Mouse (Mus musculus): Measurements from ENCODE around the gene Il6. TPM values are rescaled to one million over a fixed set of nuclear protein-coding genes. Genes with fewer than 3 reads are reported as not detected.
"Not testable (repeated sequence)": the region's sequence is repeated elsewhere in the genome, so short reads cannot be mapped to it uniquely, and the experiment has no call there.

The Il6 gene
- polyA plus RNA-seq, 1 experiment from 2014 or later, result not detected

DNA sequence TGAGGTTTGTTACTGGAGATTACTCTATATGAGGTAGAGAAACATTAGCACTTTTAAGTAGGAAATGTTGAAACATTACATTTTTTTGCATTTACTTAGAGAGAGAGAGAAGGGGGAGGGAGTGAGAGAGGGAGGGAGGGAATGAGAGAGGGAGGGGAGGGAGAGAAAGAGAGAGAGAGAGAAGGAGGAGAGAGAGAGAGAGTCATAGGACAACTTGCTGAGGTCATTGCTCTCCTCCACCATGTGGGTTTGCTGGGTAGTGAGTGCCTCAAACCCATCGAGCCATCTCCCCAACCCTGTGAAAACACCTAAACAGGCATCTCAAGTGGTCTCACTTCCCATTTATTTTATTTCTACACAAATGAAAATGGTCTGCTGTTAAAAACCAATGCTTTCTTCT is 18.6 kb upstream of the Il6 start:
- Histone ChIP-seq H3K4me2 (ENCODE audit: low read length) (no peak overlapping the region), H3K27me3 (ENCODE audit: insufficient read depth, low read length) (no peaks in the 10 kb centered on the region), H3K4me1 (replicated peaks; ENCODE audit: insufficient read depth, low read length) (no peaks in the 10 kb centered on the region), H3K9me3 (replicated peaks; ENCODE audit: low read length) (no peaks in the 10 kb centered on the region), H3K27ac (no peak overlapping the region), H3K4me3 (replicated peaks; ENCODE audit: low read depth, low read length) (no peak overlapping the region), H3K9ac (ENCODE audit: low read depth, low read length) (no peak overlapping the region), H3K36me3 (ENCODE audit: insufficient read depth, low read length) (no peaks in the 10 kb centered on the region)
- 76% methylated on average over 1 of the region's 1 CpGs for WGBS
- DNase-seq (ENCODE audit: low spot score), result no peak
- no peak for TF ChIP-seq CTCF (IDR thresholded peaks at IDR 0.05; ENCODE audit: low read depth)
- ATAC-seq (replicated peaks; ENCODE audit: low FRiP score, low read depth), result no peak

- H3K9me3 ChIP-seq (replicated peaks; ENCODE audit: low read length), result no peaks in the 10 kb centered on the region
- no peak overlapping the region for H3K4me2 ChIP-seq (ENCODE audit: low read length)
- no peak overlapping the region for H3K4me3 ChIP-seq (replicated peaks; ENCODE audit: low read depth, low read length)
- H3K9ac ChIP-seq (ENCODE audit: low read depth, low read length), result no peak overlapping the region
- no peaks in the 10 kb centered on the region for H3K4me1 ChIP-seq (replicated peaks; ENCODE audit: insufficient read depth, low read length)
- TF ChIP-seq CTCF (IDR thresholded peaks at IDR 0.05; ENCODE audit: low read depth), result no peak
- ATAC-seq (replicated peaks; ENCODE audit: low FRiP score, low read depth) (no peak), DNase-seq (ENCODE audit: low spot score) (no peak)
- no peaks in the 10 kb centered on the region for H3K27me3 ChIP-seq (ENCODE audit: insufficient read depth, low read length)
- WGBS, result 53% methylated on average over 1 of the region's 1 CpGs
- no peak overlapping the region for H3K27ac ChIP-seq
- H3K36me3 ChIP-seq (ENCODE audit: insufficient read depth, low read length), result no peaks in the 10 kb centered on the region
Observed at GRCm38 (mm10) chr5:29997351-29997750, 15.6 kb upstream of the Il6 start.

- Histone ChIP-seq H3K4me2 (ENCODE audit: low read length) (no peak overlapping the region), H3K27me3 (ENCODE audit: insufficient read depth, low read length) (no peaks in the 10 kb centered on the region), H3K27ac (no peak overlapping the region), H3K36me3 (ENCODE audit: insufficient read depth, low read length) (no peaks in the 10 kb centered on the region), H3K4me1 (replicated peaks; ENCODE audit: insufficient read depth, low read length) (no peaks in the 10 kb centered on the region), H3K9me3 (replicated peaks; ENCODE audit: low read length) (no peaks in the 10 kb centered on the region), H3K4me3 (replicated peaks; ENCODE audit: low read depth, low read length) (no peak overlapping the region), H3K9ac (ENCODE audit: low read depth, low read length) (no peak overlapping the region)
- no peak for ATAC-seq (replicated peaks; ENCODE audit: low FRiP score, low read depth)
- peak; percentile 46 for DNase-seq (ENCODE audit: low spot score)
- 55% methylated on average over 3 of the region's 3 CpGs for WGBS
- TF ChIP-seq CTCF (IDR thresholded peaks at IDR 0.05; ENCODE audit: low read depth), result no peak
Observed at GRCm38 (mm10) chr5:30000921-30001320, 12.0 kb upstream of the Il6 start.

GRCm38 (mm10) chr5:30014580-30014979 is 1.7 kb downstream of the Il6 start:
- no peak overlapping the region for H3K9ac ChIP-seq (ENCODE audit: low read depth, low read length)
- DNase-seq (ENCODE audit: low spot score), result peak; percentile 56
- no peak overlapping the region for H3K4me3 ChIP-seq (replicated peaks; ENCODE audit: low read depth, low read length)
- ATAC-seq (replicated peaks; ENCODE audit: low FRiP score, low read depth), result no peak
- no peaks in the 10 kb centered on the region for H3K27me3 ChIP-seq (ENCODE audit: insufficient read depth, low read length)
- WGBS, result 64% methylated on average over 2 of the region's 2 CpGs
- H3K4me2 ChIP-seq (ENCODE audit: low read length), result no peak overlapping the region
- H3K36me3 ChIP-seq (ENCODE audit: insufficient read depth, low read length), result no peaks in the 10 kb centered on the region
- H3K4me1 ChIP-seq (replicated peaks; ENCODE audit: insufficient read depth, low read length), result no peaks in the 10 kb centered on the region
- no peak overlapping the region for H3K27ac ChIP-seq
- H3K9me3 ChIP-seq (replicated peaks; ENCODE audit: low read length), result no peaks in the 10 kb centered on the region
- peak; percentile 66 for TF ChIP-seq CTCF (IDR thresholded peaks at IDR 0.05; ENCODE audit: low read depth)

DNA sequence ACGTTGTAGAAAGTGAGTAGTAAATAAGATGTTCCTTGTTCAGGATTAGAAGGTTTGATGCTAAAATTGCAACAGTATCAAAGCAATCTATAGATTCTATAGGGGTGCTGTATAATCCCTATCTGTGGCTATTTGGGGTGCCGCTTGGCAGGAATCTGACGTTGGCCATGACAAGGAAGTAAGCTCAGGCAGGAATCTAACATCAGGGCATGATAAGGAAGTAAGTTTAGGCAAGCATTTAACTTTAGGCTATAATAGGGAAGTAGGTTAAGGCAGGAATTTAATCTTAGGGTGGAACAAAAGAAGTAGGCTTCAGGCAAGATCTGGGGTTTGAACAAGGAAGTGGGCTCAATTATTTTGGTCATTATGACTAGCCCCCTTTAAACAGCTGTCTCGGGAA is 22.9 kb downstream of the Il6 start:
- H3K9me3 ChIP-seq (replicated peaks; ENCODE audit: low read length), result not testable (repeated sequence)

GRCm38 (mm10) chr5:30037111-30037510 is 24.2 kb downstream of the Il6 start:
- ATAC-seq (replicated peaks; ENCODE audit: low FRiP score, low read depth); H3K27ac ChIP-seq; H3K4me1 ChIP-seq (replicated peaks; ENCODE audit: insufficient read depth, low read length); H3K9me3 ChIP-seq (replicated peaks; ENCODE audit: low read length); H3K4me2 ChIP-seq (ENCODE audit: low read length); H3K36me3 ChIP-seq (ENCODE audit: insufficient read depth, low read length); H3K4me3 ChIP-seq (replicated peaks; ENCODE audit: low read depth, low read length); DNase-seq (ENCODE audit: low spot score); H3K27me3 ChIP-seq (ENCODE audit: insufficient read depth, low read length); H3K9ac ChIP-seq (ENCODE audit: low read depth, low read length): not testable (repeated sequence)
- WGBS, result 94% methylated on average over 2 of the region's 2 CpGs

More for the DNA sequence above, 22.9 kb downstream of the Il6 start:
- H3K4me1 ChIP-seq (replicated peaks; ENCODE audit: insufficient read depth, low read length); H3K4me3 ChIP-seq (replicated peaks; ENCODE audit: low read depth, low read length); H3K27me3 ChIP-seq (ENCODE audit: insufficient read depth, low read length); H3K27ac ChIP-seq; H3K4me2 ChIP-seq (ENCODE audit: low read length); ATAC-seq (replicated peaks; ENCODE audit: low FRiP score, low read depth); DNase-seq (ENCODE audit: low spot score); H3K9ac ChIP-seq (ENCODE audit: low read depth, low read length); H3K36me3 ChIP-seq (ENCODE audit: insufficient read depth, low read length): not testable (repeated sequence)
- 76% methylated on average over 4 of the region's 4 CpGs for WGBS

GRCm38 (mm10) chr5:30039324-30039723 is 26.4 kb downstream of the Il6 start:
- DNase-seq (ENCODE audit: low spot score); H3K27me3 ChIP-seq (ENCODE audit: insufficient read depth, low read length); H3K4me1 ChIP-seq (replicated peaks; ENCODE audit: insufficient read depth, low read length); H3K36me3 ChIP-seq (ENCODE audit: insufficient read depth, low read length); H3K9ac ChIP-seq (ENCODE audit: low read depth, low read length); H3K9me3 ChIP-seq (replicated peaks; ENCODE audit: low read length); H3K27ac ChIP-seq; H3K4me2 ChIP-seq (ENCODE audit: low read length); ATAC-seq (replicated peaks; ENCODE audit: low FRiP score, low read depth); H3K4me3 ChIP-seq (replicated peaks; ENCODE audit: low read depth, low read length): not testable (repeated sequence)
- 81% methylated on average over 5 of the region's 5 CpGs for WGBS

DNA sequence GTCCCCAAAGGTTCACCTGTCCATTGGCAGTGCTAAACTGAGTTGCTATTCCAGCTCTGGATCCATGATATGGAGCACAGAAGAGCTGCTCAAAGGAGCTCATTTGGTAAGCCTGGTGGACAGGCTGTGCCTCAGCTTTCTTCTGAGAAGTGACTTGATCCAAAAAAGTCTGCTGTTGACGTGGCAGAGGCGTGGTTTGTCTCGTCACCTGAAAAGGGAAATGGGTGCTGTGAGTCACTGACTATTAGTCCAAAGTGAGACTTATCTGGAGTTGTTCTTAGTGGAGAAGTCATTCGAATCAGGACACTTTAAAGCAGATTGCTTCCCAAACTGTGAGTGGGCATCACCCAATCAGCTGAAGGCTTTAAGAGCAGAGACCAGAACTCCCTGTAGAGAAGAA is 26.9 kb downstream of the Il6 start:
- not testable (repeated sequence) for H3K4me1 ChIP-seq (replicated peaks; ENCODE audit: insufficient read depth, low read length); H3K27me3 ChIP-seq (ENCODE audit: insufficient read depth, low read length); H3K9me3 ChIP-seq (replicated peaks; ENCODE audit: low read length); H3K27ac ChIP-seq; H3K36me3 ChIP-seq (ENCODE audit: insufficient read depth, low read length); H3K4me2 ChIP-seq (ENCODE audit: low read length); H3K4me3 ChIP-seq (replicated peaks; ENCODE audit: low read depth, low read length); H3K9ac ChIP-seq (ENCODE audit: low read depth, low read length); DNase-seq (ENCODE audit: low spot score); ATAC-seq (replicated peaks; ENCODE audit: low FRiP score, low read depth)
- WGBS, result 77% methylated on average over 4 of the region's 4 CpGs
